ENCODE assay signal across 1 mouse cellular context in the genomic region with DNA sequence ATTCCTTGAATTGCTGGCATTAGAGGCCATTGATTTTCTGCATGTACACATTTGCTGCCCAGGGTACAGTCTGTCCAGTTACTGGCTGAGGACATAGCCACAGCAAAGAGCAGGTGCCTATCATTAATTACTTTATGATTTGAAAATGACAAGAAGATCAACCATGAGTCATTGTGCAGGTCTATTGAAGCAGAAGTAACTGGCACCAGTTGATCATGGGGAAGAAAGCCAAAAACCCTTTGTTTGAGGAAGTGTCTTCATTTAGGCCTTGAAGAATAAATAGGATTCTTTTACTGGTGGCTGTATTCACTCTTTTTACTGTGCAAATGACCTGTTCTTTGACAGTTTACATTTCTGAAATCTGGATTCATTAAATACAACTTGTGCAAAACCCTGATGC.
TF ChIP-seq lines count a peak whose summit lies in the region.

No protein-coding gene starts in this region.

TF ChIP-seq in MEL, 35 proteins besides CTCF, POLR2A, EP300 and RAD21 (continued from another document):
- TF ChIP-seq TBP (IDR thresholded peaks at IDR 0.05; ENCODE audit: low read depth, low read length) (no peak), NRF1 (IDR thresholded peaks at IDR 0.05; ENCODE audit: insufficient read depth, low read depth, low read length, poor library complexity, severe bottlenecking) (no peak), KAT2A (conservative IDR thresholded peaks at IDR 0.05; ENCODE audit: low read depth, low read length) (no peak), CHD1 (IDR thresholded peaks at IDR 0.05; ENCODE audit: low read depth, low read length) (no peak), MAFK (IDR thresholded peaks at IDR 0.05; ENCODE audit: borderline replicate concordance, low read depth, low read length) (no peak), ZNF384 (IDR thresholded peaks at IDR 0.05; ENCODE audit: low read depth, low read length) (no peak), CHD2 (IDR thresholded peaks at IDR 0.05; ENCODE audit: low read length) (no peak), POLR2AphosphoS5 (IDR thresholded peaks at IDR 0.05; ENCODE audit: borderline replicate concordance, low read depth, low read length) (no peak), ELF1 (IDR thresholded peaks at IDR 0.05; ENCODE audit: low read depth, low read length) (0 out of 2 replicates have a peak, but pooled peaks have one; percentile 29), SIN3A (IDR thresholded peaks at IDR 0.05; ENCODE audit: low read length) (peak; percentile 62), POLR2AphosphoS2 (IDR thresholded peaks at IDR 0.05; ENCODE audit: low read length) (no peak), ZKSCAN1 (IDR thresholded peaks at IDR 0.05; ENCODE audit: low read depth, low read length) (no peak), MAZ (IDR thresholded peaks at IDR 0.05; ENCODE audit: low read depth, low read length) (no peak), TAL1 (IDR thresholded peaks at IDR 0.05; ENCODE audit: low read length) (no peak), NELFE (IDR thresholded peaks at IDR 0.05; ENCODE audit: low read depth, low read length) (no peak), MEF2A (IDR thresholded peaks at IDR 0.05; ENCODE audit: extremely low read depth, insufficient replicate concordance, low read depth, low read length, poor library complexity, severe bottlenecking) (no peak), MYB (IDR thresholded peaks at IDR 0.05; ENCODE audit: low read depth, low read length) (no peak)
